Mouse (Mus musculus): ENCODE measurements at regions not wholly inside any gene's neighbourhood (a gene's known extent, or its start where the extent isn't known, plus 50 kb on each side); places are given as distances from the start of the nearest gene placed in this dataset.

DNA sequence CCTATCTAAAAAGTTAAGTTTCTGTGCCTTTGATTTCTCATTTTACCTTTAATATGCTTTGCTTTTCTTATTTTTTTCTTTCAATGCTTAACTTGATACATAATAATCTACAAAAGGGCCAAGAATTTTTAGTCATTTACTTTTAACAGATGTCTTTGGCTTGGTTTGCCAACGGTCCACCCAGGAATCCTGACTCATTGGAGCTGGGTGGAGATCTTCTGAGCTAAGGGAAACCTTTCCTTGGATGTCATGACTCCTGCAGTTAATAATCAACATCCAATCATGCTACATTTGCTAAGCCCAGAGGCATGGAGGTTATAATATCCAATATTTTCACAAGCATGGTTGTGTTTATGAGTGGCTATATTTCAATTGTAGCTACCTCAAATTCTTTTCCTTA, 110.9 kb upstream of the Speer4f2 start:
- whole genome bisulfite sequencing, result 66% methylated on average over 1 of the region's 1 CpGs
- Histone ChIP-seq H3K4me1 (ENCODE audit: insufficient read depth, low read length) (no peaks in the 10 kb centered on the region), H3K27ac (ENCODE audit: low read length) (no peak overlapping the region), H3K4me2 (replicated peaks; ENCODE audit: low read depth, low read length) (no peak overlapping the region), H3K9me3 (ENCODE audit: low read length) (no peaks in the 10 kb centered on the region), H3K27me3 (ENCODE audit: insufficient read depth, low read length) (no peaks in the 10 kb centered on the region), H3K4me3 (ENCODE audit: low read length) (no peak overlapping the region), H3K36me3 (ENCODE audit: insufficient read depth, low read length) (no peaks in the 10 kb centered on the region), H3K9ac (replicated peaks; ENCODE audit: low read length) (no peak overlapping the region)
- ATAC-seq (ENCODE audit: low FRiP score, low TSS enrichment), result no peak

DNA sequence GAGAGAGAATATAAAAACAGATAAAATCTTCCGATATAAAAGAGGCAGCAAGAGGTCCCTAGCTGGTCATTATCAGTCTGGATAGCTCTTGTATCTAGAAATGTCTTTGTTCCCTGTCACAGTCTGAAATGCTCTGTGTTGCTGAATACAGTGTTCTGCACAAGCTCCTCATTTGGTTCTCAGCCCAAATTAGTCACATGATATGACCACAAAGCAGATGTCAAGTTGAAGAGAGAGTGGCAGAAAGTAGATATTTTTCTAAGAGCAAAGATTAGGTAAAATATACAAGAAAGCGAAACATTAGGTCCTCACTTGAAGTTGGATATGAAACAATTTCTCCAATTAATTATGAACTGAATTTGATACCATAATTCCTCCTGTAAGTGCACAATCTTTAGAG, 101.8 kb upstream of the Speer4f2 start:
- H3K36me3 ChIP-seq (ENCODE audit: insufficient read depth, low read length), result no peaks in the 10 kb centered on the region
- no peak overlapping the region for H3K9ac ChIP-seq (replicated peaks; ENCODE audit: low read length)
- 88% methylated on average over 2 of the region's 2 CpGs for WGBS
- no peak overlapping the region for H3K4me2 ChIP-seq (replicated peaks; ENCODE audit: low read depth, low read length)
- peak overlapping the region; percentile 67; the same call in 1 of the 2 replicates for H3K27ac ChIP-seq (ENCODE audit: low read length)
- H3K9me3 ChIP-seq (ENCODE audit: low read length), result 0 out of 2 replicates have a peak, but pooled peaks cover 4% of the 10 kb centered on the region
- no peaks in the 10 kb centered on the region for H3K27me3 ChIP-seq (ENCODE audit: insufficient read depth, low read length)
- ATAC-seq (ENCODE audit: low FRiP score, low TSS enrichment), result no peak
- H3K4me3 ChIP-seq (ENCODE audit: low read length), result no peak overlapping the region
- peaks cover 4% of the 10 kb centered on the region; the same call in 1 of the 2 replicates for H3K4me1 ChIP-seq (ENCODE audit: insufficient read depth, low read length)

GRCm38 (mm10) chr5:17271722-17272479, 101.1 kb upstream of the Speer4f2 start:
- no peak overlapping the region for H3K4me3 ChIP-seq (ENCODE audit: low read length)
- H3K27ac ChIP-seq (ENCODE audit: low read length), result peak overlapping the region; percentile 67
- H3K9me3 ChIP-seq (ENCODE audit: low read length), result 0 out of 2 replicates have a peak, but pooled peaks cover 4% of the 10 kb centered on the region
- no peaks in the 10 kb centered on the region for H3K36me3 ChIP-seq (ENCODE audit: insufficient read depth, low read length)
- H3K4me1 ChIP-seq (ENCODE audit: insufficient read depth, low read length), result peaks cover 4% of the 10 kb centered on the region; the same call in 1 of the 2 replicates
- ATAC-seq (ENCODE audit: low FRiP score, low TSS enrichment), result peak; percentile 79; the same call in 1 of the 2 replicates
- WGBS, result 57% methylated on average over 3 of the region's 3 CpGs
- no peaks in the 10 kb centered on the region for H3K27me3 ChIP-seq (ENCODE audit: insufficient read depth, low read length)
- H3K9ac ChIP-seq (replicated peaks; ENCODE audit: low read length), result no peak overlapping the region
- H3K4me2 ChIP-seq (replicated peaks; ENCODE audit: low read depth, low read length), result no peak overlapping the region

- no peak overlapping the region for H3K9ac ChIP-seq (replicated peaks; ENCODE audit: low read length)
- no peak for ATAC-seq (ENCODE audit: low FRiP score, low TSS enrichment)
- 0 out of 2 replicates have a peak, but pooled peaks cover under 1% of the 10 kb centered on the region for H3K9me3 ChIP-seq (ENCODE audit: low read length)
- H3K4me1 ChIP-seq (ENCODE audit: insufficient read depth, low read length), result peaks cover 4% of the 10 kb centered on the region; the same call in 1 of the 2 replicates
- no peak overlapping the region for H3K4me2 ChIP-seq (replicated peaks; ENCODE audit: low read depth, low read length)
- H3K27ac ChIP-seq (ENCODE audit: low read length), result peak overlapping the region; percentile 70
- no peaks in the 10 kb centered on the region for H3K36me3 ChIP-seq (ENCODE audit: insufficient read depth, low read length)
- no peaks in the 10 kb centered on the region for H3K27me3 ChIP-seq (ENCODE audit: insufficient read depth, low read length)
- WGBS, result 95% methylated on average over 2 of the region's 2 CpGs
- no peak overlapping the region for H3K4me3 ChIP-seq (ENCODE audit: low read length)
Measured at GRCm38 (mm10) chr5:17275346-17275745, 97.6 kb upstream of the Speer4f2 start.

GRCm38 (mm10) chr5:17276782-17277578, 96.0 kb upstream of the Speer4f2 start:
- no peaks in the 10 kb centered on the region for H3K36me3 ChIP-seq (ENCODE audit: insufficient read depth, low read length)
- WGBS, result 52% methylated on average over 3 of the region's 3 CpGs
- no peak overlapping the region for H3K4me2 ChIP-seq (replicated peaks; ENCODE audit: low read depth, low read length)
- H3K9me3 ChIP-seq (ENCODE audit: low read length), result no peaks in the 10 kb centered on the region
- H3K27me3 ChIP-seq (ENCODE audit: insufficient read depth, low read length), result no peaks in the 10 kb centered on the region
- peak; percentile 91 for ATAC-seq (ENCODE audit: low FRiP score, low TSS enrichment)
- H3K27ac ChIP-seq (ENCODE audit: low read length), result peak overlapping the region; percentile 74
- no peak overlapping the region for H3K9ac ChIP-seq (replicated peaks; ENCODE audit: low read length)
- no peak overlapping the region for H3K4me3 ChIP-seq (ENCODE audit: low read length)
- peaks cover 3% of the 10 kb centered on the region; the same call in 1 of the 2 replicates for H3K4me1 ChIP-seq (ENCODE audit: insufficient read depth, low read length)

- 78% methylated on average over 4 of the region's 4 CpGs for WGBS
- ATAC-seq (ENCODE audit: low FRiP score, low TSS enrichment), result no peak
- no peaks in the 10 kb centered on the region for H3K9me3 ChIP-seq (ENCODE audit: low read length)
- no peaks in the 10 kb centered on the region for H3K36me3 ChIP-seq (ENCODE audit: insufficient read depth, low read length)
- H3K4me1 ChIP-seq (ENCODE audit: insufficient read depth, low read length), result no peaks in the 10 kb centered on the region
- no peak overlapping the region for H3K9ac ChIP-seq (replicated peaks; ENCODE audit: low read length)
- no peak overlapping the region for H3K4me2 ChIP-seq (replicated peaks; ENCODE audit: low read depth, low read length)
- H3K4me3 ChIP-seq (ENCODE audit: low read length), result no peak overlapping the region
- H3K27ac ChIP-seq (ENCODE audit: low read length), result no peak overlapping the region
- no peaks in the 10 kb centered on the region for H3K27me3 ChIP-seq (ENCODE audit: insufficient read depth, low read length)
Measured at GRCm38 (mm10) chr5:17280203-17280602, 92.8 kb upstream of the Speer4f2 start.

- H3K9ac ChIP-seq (replicated peaks; ENCODE audit: low read length), result no peak overlapping the region
Measured at GRCm38 (mm10) chr5:17280951-17281350, 92.0 kb upstream of the Speer4f2 start.

GRCm38 (mm10) chr5:17289028-17289427, 84.0 kb upstream of the Speer4f2 start:
- H3K27ac ChIP-seq (ENCODE audit: low read length), result no peak overlapping the region
- WGBS, result 68% methylated on average over 1 of the region's 1 CpGs
- no peak overlapping the region for H3K4me3 ChIP-seq (ENCODE audit: low read length)
- no peak overlapping the region for H3K9ac ChIP-seq (replicated peaks; ENCODE audit: low read length)
- 0 out of 2 replicates have a peak, but pooled peaks cover 3% of the 10 kb centered on the region for H3K4me1 ChIP-seq (ENCODE audit: insufficient read depth, low read length)
- H3K9me3 ChIP-seq (ENCODE audit: low read length), result no peaks in the 10 kb centered on the region
- H3K4me2 ChIP-seq (replicated peaks; ENCODE audit: low read depth, low read length), result no peak overlapping the region
- no peak for ATAC-seq (ENCODE audit: low FRiP score, low TSS enrichment)
- H3K27me3 ChIP-seq (ENCODE audit: insufficient read depth, low read length), result no peaks in the 10 kb centered on the region
- H3K36me3 ChIP-seq (ENCODE audit: insufficient read depth, low read length), result no peaks in the 10 kb centered on the region

More at GRCm38 (mm10) chr5:17280951-17281350, 92.0 kb upstream of the Speer4f2 start:
- no peak overlapping the region for H3K27ac ChIP-seq (ENCODE audit: low read length)
- H3K4me1 ChIP-seq (ENCODE audit: insufficient read depth, low read length), result no peaks in the 10 kb centered on the region
- H3K9me3 ChIP-seq (ENCODE audit: low read length), result no peaks in the 10 kb centered on the region
- H3K4me3 ChIP-seq (ENCODE audit: low read length), result no peak overlapping the region
- no peak for ATAC-seq (ENCODE audit: low FRiP score, low TSS enrichment)
- 85% methylated on average over 2 of the region's 2 CpGs for WGBS
- H3K27me3 ChIP-seq (ENCODE audit: insufficient read depth, low read length), result no peaks in the 10 kb centered on the region
- H3K36me3 ChIP-seq (ENCODE audit: insufficient read depth, low read length), result no peaks in the 10 kb centered on the region
- no peak overlapping the region for H3K4me2 ChIP-seq (replicated peaks; ENCODE audit: low read depth, low read length)

DNA sequence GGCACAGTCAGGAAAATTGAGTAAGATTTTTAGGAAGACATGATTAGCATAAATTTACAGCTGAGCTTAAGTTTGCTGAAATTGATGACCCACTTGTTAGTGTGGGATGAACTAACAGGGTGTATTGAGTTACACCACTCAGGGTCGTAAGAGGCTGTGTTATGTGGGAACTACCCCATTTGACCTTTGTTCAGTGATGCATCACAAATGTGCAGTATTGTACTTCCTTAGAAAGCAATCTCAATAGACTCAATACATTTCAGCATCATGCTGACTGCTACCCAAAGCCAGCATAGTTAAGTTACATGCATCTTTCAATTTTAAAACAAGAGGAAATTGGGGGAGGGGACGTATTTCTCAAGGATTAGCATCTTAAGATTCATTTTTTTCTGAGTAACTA, 80.4 kb upstream of the Speer4f2 start:
- H3K4me1 ChIP-seq (ENCODE audit: insufficient read depth, low read length), result 0 out of 2 replicates have a peak, but pooled peaks cover 3% of the 10 kb centered on the region
- no peak overlapping the region for H3K9ac ChIP-seq (replicated peaks; ENCODE audit: low read length)
- no peak overlapping the region for H3K4me3 ChIP-seq (ENCODE audit: low read length)
- no peak overlapping the region for H3K4me2 ChIP-seq (replicated peaks; ENCODE audit: low read depth, low read length)
- no peak for ATAC-seq (ENCODE audit: low FRiP score, low TSS enrichment)
- 27% methylated on average over 2 of the region's 2 CpGs for WGBS
- H3K9me3 ChIP-seq (ENCODE audit: low read length), result no peaks in the 10 kb centered on the region
- H3K27me3 ChIP-seq (ENCODE audit: insufficient read depth, low read length), result no peaks in the 10 kb centered on the region
- H3K36me3 ChIP-seq (ENCODE audit: insufficient read depth, low read length), result no peaks in the 10 kb centered on the region
- H3K27ac ChIP-seq (ENCODE audit: low read length), result no peak overlapping the region
